Mouse (Mus musculus) cerebellum, adult 8-10 months (tissue): ENCODE data around the gene Svbp.

Source experiments
- DNase-seq: peaks from one replicate; pipeline ENCODE4 v3.0.0; 2022

The Svbp gene

GRCm38 (mm10) chr4:119194909-119195581 is at the start of gene Svbp:
Gene Svbp (plus strand): TSS chr4:119195306.
- DNase-seq, result peak; percentile 81

- no peak for DNase-seq
Measured at GRCm38 (mm10) chr4:119146816-119147215, 48.3 kb upstream of the Svbp start.

GRCm38 (mm10) chr4:119147347-119147746 is 47.8 kb upstream of the Svbp start:
- DNase-seq, result no peak

- no peak for DNase-seq
Measured at GRCm38 (mm10) chr4:119148741-119149140, 46.4 kb upstream of the Svbp start.

GRCm38 (mm10) chr4:119157186-119157585 is 37.9 kb upstream of the Svbp start:
- peak; percentile 47 for DNase-seq

GRCm38 (mm10) chr4:119157891-119158290 is 37.2 kb upstream of the Svbp start:
- DNase-seq, result no peak

- no peak for DNase-seq
Measured at GRCm38 (mm10) chr4:119161358-119161757, 33.7 kb upstream of the Svbp start.

GRCm38 (mm10) chr4:119162990-119163389 is 32.1 kb upstream of the Svbp start:
- DNase-seq, result no peak

- no peak for DNase-seq
Measured at GRCm38 (mm10) chr4:119165916-119166315, 29.2 kb upstream of the Svbp start.

GRCm38 (mm10) chr4:119167068-119167467 is 28.0 kb upstream of the Svbp start:
- DNase-seq, result no peak

- DNase-seq, result peak; percentile 86
Measured at GRCm38 (mm10) chr4:119167663-119168062, 27.4 kb upstream of the Svbp start.

GRCm38 (mm10) chr4:119172919-119173650 is 22.0 kb upstream of the Svbp start:
- peak; percentile 27 for DNase-seq

- DNase-seq, result peak; percentile 94
Measured at GRCm38 (mm10) chr4:119173851-119174453, 21.2 kb upstream of the Svbp start, which contains the start of gene Zfp691. Gene Zfp691 (minus strand): TSS chr4:119174195.

- DNase-seq, result no peak
Measured at GRCm38 (mm10) chr4:119177702-119178101, 17.4 kb upstream of the Svbp start.

- DNase-seq, result no peak
Measured at GRCm38 (mm10) chr4:119178331-119178730, 16.8 kb upstream of the Svbp start.

GRCm38 (mm10) chr4:119180133-119180707 is 14.9 kb upstream of the Svbp start:
- no peak for DNase-seq

- DNase-seq, result no peak
Measured at GRCm38 (mm10) chr4:119181456-119181855, 13.7 kb upstream of the Svbp start.

- DNase-seq, result no peak
Measured at GRCm38 (mm10) chr4:119183525-119183924, 11.6 kb upstream of the Svbp start.

- DNase-seq, result no peak
Measured at GRCm38 (mm10) chr4:119185771-119186170, 9.3 kb upstream of the Svbp start.

- DNase-seq, result no peak
Measured at GRCm38 (mm10) chr4:119188060-119188785, 6.9 kb upstream of the Svbp start.

- no peak for DNase-seq
Measured at GRCm38 (mm10) chr4:119189392-119189791, 5.7 kb upstream of the Svbp start.

GRCm38 (mm10) chr4:119189864-119190263 is 5.2 kb upstream of the Svbp start, which contains the start of gene Ermap:
Gene Ermap (minus strand): TSS chr4:119190011.
- no peak for DNase-seq

- no peak for DNase-seq
Measured at GRCm38 (mm10) chr4:119190618-119191017, 4.5 kb upstream of the Svbp start.
